8 mouse cellular contexts compared by ENCODE assay signal in genomic region chr7:114020704-114021093, GRCm38 (mm10).
DNase-seq lines count a peak whose midpoint lies in the region; ATAC-seq and TF ChIP-seq lines count a peak whose summit lies in the region.

No protein-coding gene starts in this region.

- DNase-seq in adrenal gland, adult 18-20 months (ENCODE audit: low spot score in 2 of 2): peak; percentile 72 to 77
- peak; percentile 36 to 40 for DNase-seq in gastrocnemius, adult 8-10 months (ENCODE audit: low spot score in 2 of 2)
- DNase-seq in left cerebral cortex, postnatal 10 days (ENCODE audit: extremely low spot score in 1 of 2, low spot score in 2 of 2): peak; percentile 70 to 83
- DNase-seq in right cerebral cortex, postnatal 14 days: peak; percentile 68
- DNase-seq in urinary bladder, postnatal 4 days (ENCODE audit: low spot score in 2 of 2): peak; percentile 49 to 75

- no peak overlapping the region for H3K27ac ChIP-seq in cortical plate, adult 2 months (ENCODE audit: insufficient read depth, low read length)

- peak; percentile 80 for TF ChIP-seq CTCF in cortical plate, adult 2 months (IDR thresholded peaks at IDR 0.05; ENCODE audit: extremely low read depth, insufficient read depth, low read length)

- no peaks in the 10 kb centered on the region for H3K4me1 ChIP-seq in cortical plate, adult 2 months (ENCODE audit: control insufficient read depth, insufficient read depth, low read length)

- no peak for TF ChIP-seq POLR2A in cortical plate, adult 2 months (IDR thresholded peaks at IDR 0.05; ENCODE audit: extremely low read depth, insufficient read depth, low read length)

- peak overlapping the region; percentile 27 for H3K4me3 ChIP-seq in cortical plate, adult 2 months (ENCODE audit: insufficient read depth, low read length)

- peak; percentile 78 for ATAC-seq in inflammation-experienced regulatory T-cells, adult 6 months
- peak; percentile 89 for ATAC-seq in megakaryocyte progenitor cell, adult 5-6 weeks (replicated peaks; ENCODE audit: poor library complexity)

- intact Hi-C loops in left cerebral cortex, postnatal 10 days (cut with DNase I): loop anchor here (2.0 to 5.0 kb wide), 2 partner anchors 262 to 408 kb away; no protein-coding TSS in a partner anchor
